In genomic region chr14:47276637-47277393, GRCm38 (mm10) we compare ENCODE assay signal across 8 mouse cellular contexts. TPM values are rescaled to one million over a fixed set of nuclear protein-coding genes. Genes with fewer than 3 reads are reported as not detected.
A peak's percentile ranks its signal among the peaks of the same experiment; 100 is the strongest.
DNase-seq lines count a peak whose midpoint lies in the region; ATAC-seq and TF ChIP-seq lines count a peak whose summit lies in the region.

Gene Wdhd1, minus strand, starts transcription at chr14:47276857.
Gene Socs4, plus strand, starts transcription at chr14:47276931.

- ATAC-seq in Patski = peak; percentile 87
- ATAC-seq in hindbrain, embryonic 14.5 days (ENCODE audit: low FRiP score) = peak; percentile 98

- under 1% methylated on average over 72 of the region's 77 CpGs for WGBS in hindbrain, embryonic 14.5 days

- peak; percentile 43 for DNase-seq in Patski (ENCODE audit: low read depth, low spot score)
- DNase-seq in cerebellum, postnatal 14 days = peak; percentile 96 to 98
- DNase-seq in frontal cortex, postnatal 25 days (ENCODE audit: low spot score in 2 of 2) = peak; percentile 83 to 88
- DNase-seq in hindbrain, embryonic 14.5 days (ENCODE audit: low spot score) = peak; percentile 95
- DNase-seq in layer of hippocampus, postnatal 36 days = peak; percentile 91 to 93
- DNase-seq in lung, postnatal 36 days = peak; percentile 95
- peak; percentile 96 for DNase-seq in retina, postnatal 1 day
- peak; percentile 91 to 94 for DNase-seq in urinary bladder, adult 18-20 months (ENCODE audit: low spot score in 2 of 2)

- POLR2A ChIA-PET in Patski (lab: Charles Lee) = interaction anchor here (0.9 to 1.3 kb wide), 2 partner anchors 8 to 16 kb away, joined by 3 to 6 read pairs; no protein-coding TSS in a partner anchor

- peak within 1 kb of the TSS; percentile 88 for H3K27ac ChIP-seq in hindbrain, embryonic 14.5 days

- no peaks in the 10 kb centered on the region for H3K9me3 ChIP-seq in hindbrain, embryonic 14.5 days (ENCODE audit: control insufficient read depth, low read length)

- H3K9ac ChIP-seq in hindbrain, embryonic 14.5 days = peak within 1 kb of the TSS; percentile 70

- TF ChIP-seq CTCF in Patski (IDR thresholded peaks at IDR 0.05) = peak; percentile 57

- peaks cover 22% of the 10 kb centered on the region for H3K4me1 ChIP-seq in hindbrain, embryonic 14.5 days (replicated peaks; ENCODE audit: control insufficient read depth, insufficient read depth, low read length)

- H3K27me3 ChIP-seq in Patski = no peaks in the 10 kb centered on the region
- H3K27me3 ChIP-seq in hindbrain, embryonic 14.5 days (ENCODE audit: control insufficient read depth, insufficient read depth, low read length) = no peaks in the 10 kb centered on the region

- in situ Hi-C loops in Patski (cut with MboI; ENCODE audit: low pct_unique_long_range_greater_than_20kb) = no loop called here

- H3K4me3 ChIP-seq in hindbrain, embryonic 14.5 days (replicated peaks; ENCODE audit: low read length) = peak within 1 kb of the TSS; percentile 60

- CTCF ChIA-PET in Patski (lab: Charles Lee) = interaction anchor here (0.9 to 1.6 kb wide), 6 partner anchors 9 to 117 kb away, joined by 3 to 4 read pairs (median 3); partner anchors contain the start of gene Mapk1ip1l

- H3K36me3 ChIP-seq in hindbrain, embryonic 14.5 days (replicated peaks; ENCODE audit: control insufficient read depth, insufficient read depth) = peaks cover 8% of the 10 kb centered on the region

- peak within 1 kb of the TSS; percentile 70 for H3K4me2 ChIP-seq in hindbrain, embryonic 14.5 days (replicated peaks)

RNA-seq across cellular contexts. Expression of gene Wdhd1, which starts in this region (rescaled TPM):
- 10.6 TPM for polyA plus RNA-seq in Patski (2021)
- 15.0 and 15.6 TPM in 2 replicates for polyA plus RNA-seq in hindbrain, embryonic 14.5 days (2014; fragmentation: Nextera tagmentation; extraction: Ambion mirVana)
- total RNA-seq in layer of hippocampus, postnatal 36 days (2021) = 1 to 10 TPM; 6.6 to 7.6 TPM

RNA-seq across cellular contexts. Expression of gene Socs4, which starts in this region (rescaled TPM):
- polyA plus RNA-seq in Patski (2021) = 14.5 TPM
- 3.6 TPM in 2 replicates for polyA plus RNA-seq in hindbrain, embryonic 14.5 days (2014; fragmentation: Nextera tagmentation; extraction: Ambion mirVana)
- 10 to 100 TPM; 12.5 to 14.7 TPM for total RNA-seq in layer of hippocampus, postnatal 36 days (2021)

Comparison
In these comparisons a context has a peak if more than half of its experiments do, and no peak if none do; other contexts are left out.
1. Peak in every context shown above with its lines: DNase-seq, ATAC-seq, H3K4me3 ChIP-seq and H3K27ac ChIP-seq.
2. DNase-seq: peak in every context shown above with its lines; median percentile 97 in cerebellum, postnatal 14 days; 96 in retina, postnatal 1 day; 95 in hindbrain, embryonic 14.5 days; 95 in lung, postnatal 36 days; 92 in urinary bladder, adult 18-20 months; 92 in layer of hippocampus, postnatal 36 days; 86 in frontal cortex, postnatal 25 days; 43 in Patski.